Mouse (Mus musculus): Measurements from ENCODE around the gene Pmvk. TPM values are rescaled to one million over a fixed set of nuclear protein-coding genes. Genes with fewer than 3 reads are reported as not detected.

The Pmvk gene
- 66.4 and 67.6 TPM in 2 replicates for polyA plus RNA-seq (2016; fragmentation: Nextera tagmentation; extraction: Ambion mirVana)

- WGBS, result 53% methylated on average over 10 of the region's 10 CpGs
Observed at GRCm38 (mm10) chr3:89454401-89455177, at the start of gene Pmvk. Gene Pmvk (plus strand): TSS chr3:89454541.

GRCm38 (mm10) chr3:89406887-89407286, 47.5 kb upstream of the Pmvk start:
- Histone ChIP-seq H3K27ac (replicated peaks) (no peak overlapping the region), H3K4me3 (no peak overlapping the region), H3K9me3 (no peaks in the 10 kb centered on the region), H3K4me1 (peaks cover 9% of the 10 kb centered on the region), H3K36me3 (replicated peaks) (peaks cover 56% of the 10 kb centered on the region), H3K27me3 (replicated peaks; ENCODE audit: low read depth, poor library complexity, severe bottlenecking) (no peaks in the 10 kb centered on the region)
- WGBS, result 93% methylated on average over 6 of the region's 6 CpGs
- DNase-seq (ENCODE audit: low spot score), result no peak

More at GRCm38 (mm10) chr3:89454401-89455177, at the start of gene Pmvk:
- no peak for DNase-seq (ENCODE audit: low spot score)
- Histone ChIP-seq H3K4me3 (no peak within 1 kb of the TSS), H3K27ac (replicated peaks) (0 out of 2 replicates have a peak within 1 kb of the TSS, but pooled peaks have one; percentile 1), H3K9me3 (no peaks in the 10 kb centered on the region), H3K4me1 (peaks cover 43% of the 10 kb centered on the region), H3K36me3 (replicated peaks) (peaks cover 2% of the 10 kb centered on the region; the same call in 1 of the 2 replicates), H3K27me3 (replicated peaks; ENCODE audit: low read depth, poor library complexity, severe bottlenecking) (no peaks in the 10 kb centered on the region)

GRCm38 (mm10) chr3:89408448-89408847, 45.9 kb upstream of the Pmvk start:
- H3K4me3 ChIP-seq, result no peak overlapping the region
- peaks cover 47% of the 10 kb centered on the region for H3K36me3 ChIP-seq (replicated peaks)

GRCm38 (mm10) chr3:89409701-89410100, 44.6 kb upstream of the Pmvk start:
- H3K36me3 ChIP-seq (replicated peaks), result peaks cover 49% of the 10 kb centered on the region
- no peaks in the 10 kb centered on the region for H3K27me3 ChIP-seq (replicated peaks; ENCODE audit: low read depth, poor library complexity, severe bottlenecking)
- 0 out of 2 replicates have a peak overlapping the region, but pooled peaks have one; percentile 3 for H3K4me3 ChIP-seq
- no peaks in the 10 kb centered on the region for H3K9me3 ChIP-seq
- DNase-seq (ENCODE audit: low spot score), result no peak
- peaks cover 9% of the 10 kb centered on the region for H3K4me1 ChIP-seq
- no peak overlapping the region for H3K27ac ChIP-seq (replicated peaks)
- WGBS, result 95% methylated on average over 3 of the region's 3 CpGs

More at GRCm38 (mm10) chr3:89408448-89408847, 45.9 kb upstream of the Pmvk start:
- H3K27ac ChIP-seq (replicated peaks), result no peak overlapping the region
- no peaks in the 10 kb centered on the region for H3K27me3 ChIP-seq (replicated peaks; ENCODE audit: low read depth, poor library complexity, severe bottlenecking)
- no peak for DNase-seq (ENCODE audit: low spot score)
- H3K4me1 ChIP-seq, result peaks cover 9% of the 10 kb centered on the region
- 63% methylated on average over 16 of the region's 16 CpGs for WGBS
- H3K9me3 ChIP-seq, result no peaks in the 10 kb centered on the region

GRCm38 (mm10) chr3:89410864-89411263, 43.5 kb upstream of the Pmvk start:
- H3K27me3 ChIP-seq (replicated peaks; ENCODE audit: low read depth, poor library complexity, severe bottlenecking), result no peaks in the 10 kb centered on the region
- 80% methylated on average over 10 of the region's 10 CpGs for WGBS
- DNase-seq (ENCODE audit: low spot score), result no peak
- H3K4me3 ChIP-seq, result peak overlapping the region; percentile 62
- peaks cover 53% of the 10 kb centered on the region for H3K36me3 ChIP-seq (replicated peaks)
- peak overlapping the region; percentile 62 for H3K27ac ChIP-seq (replicated peaks)
- no peaks in the 10 kb centered on the region for H3K9me3 ChIP-seq
- H3K4me1 ChIP-seq, result peaks cover 9% of the 10 kb centered on the region

GRCm38 (mm10) chr3:89411490-89412393, 42.6 kb upstream of the Pmvk start, which contains the start of gene Flad1:
Gene Flad1 (minus strand): TSS chr3:89411870.
- Histone ChIP-seq H3K27ac (replicated peaks) (peak within 1 kb of the TSS; percentile 62), H3K4me1 (peaks cover 17% of the 10 kb centered on the region), H3K36me3 (replicated peaks) (peaks cover 61% of the 10 kb centered on the region), H3K9me3 (no peaks in the 10 kb centered on the region), H3K27me3 (replicated peaks; ENCODE audit: low read depth, poor library complexity, severe bottlenecking) (no peaks in the 10 kb centered on the region), H3K4me3 (peak within 1 kb of the TSS; percentile 62)
- 6% methylated on average over 28 of the region's 28 CpGs for WGBS
- peak; percentile 95 for DNase-seq (ENCODE audit: low spot score)

GRCm38 (mm10) chr3:89416158-89416557, 38.2 kb upstream of the Pmvk start:
- no peak for DNase-seq (ENCODE audit: low spot score)
- no peaks in the 10 kb centered on the region for H3K27me3 ChIP-seq (replicated peaks; ENCODE audit: low read depth, poor library complexity, severe bottlenecking)
- H3K4me1 ChIP-seq, result peaks cover 34% of the 10 kb centered on the region
- no peaks in the 10 kb centered on the region for H3K9me3 ChIP-seq
- WGBS, result 96% methylated on average over 8 of the region's 8 CpGs
- peak overlapping the region; percentile 76 for H3K4me3 ChIP-seq
- H3K36me3 ChIP-seq (replicated peaks), result peaks cover 40% of the 10 kb centered on the region
- H3K27ac ChIP-seq (replicated peaks), result no peak overlapping the region

GRCm38 (mm10) chr3:89417131-89417530, 37.2 kb upstream of the Pmvk start:
- Histone ChIP-seq H3K4me3 (peak overlapping the region; percentile 76), H3K27ac (replicated peaks) (peak overlapping the region; percentile 92), H3K4me1 (peaks cover 40% of the 10 kb centered on the region), H3K36me3 (replicated peaks) (peaks cover 40% of the 10 kb centered on the region), H3K9me3 (no peaks in the 10 kb centered on the region), H3K27me3 (replicated peaks; ENCODE audit: low read depth, poor library complexity, severe bottlenecking) (no peaks in the 10 kb centered on the region)
- WGBS, result 36% methylated on average over 2 of the region's 2 CpGs
- DNase-seq (ENCODE audit: low spot score), result no peak

- under 1% methylated on average over 20 of the region's 20 CpGs for WGBS
- DNase-seq (ENCODE audit: low spot score), result no peak
Observed at GRCm38 (mm10) chr3:89417840-89418169, 36.5 kb upstream of the Pmvk start.

GRCm38 (mm10) chr3:89418170-89418860, 36.0 kb upstream of the Pmvk start, which contains the start of the genes Cks1b and Shc1:
Gene Cks1b (minus strand): TSS chr3:89418383.
Gene Shc1 (plus strand): TSS chr3:89418443.
- peak; percentile 97 for DNase-seq (ENCODE audit: low spot score)
- peaks cover 52% of the 10 kb centered on the region for H3K4me1 ChIP-seq
- no peaks in the 10 kb centered on the region for H3K9me3 ChIP-seq
- H3K36me3 ChIP-seq (replicated peaks), result peaks cover 40% of the 10 kb centered on the region
- no peaks in the 10 kb centered on the region for H3K27me3 ChIP-seq (replicated peaks; ENCODE audit: low read depth, poor library complexity, severe bottlenecking)
- peak within 1 kb of the TSS; percentile 92 for H3K27ac ChIP-seq (replicated peaks)
- under 1% methylated on average over 39 of the region's 39 CpGs for WGBS
- peak within 1 kb of the TSS; percentile 76 for H3K4me3 ChIP-seq

More at GRCm38 (mm10) chr3:89417840-89418169, 36.5 kb upstream of the Pmvk start:
- H3K27ac ChIP-seq (replicated peaks), result peak overlapping the region; percentile 92
- H3K9me3 ChIP-seq, result no peaks in the 10 kb centered on the region
- peaks cover 40% of the 10 kb centered on the region for H3K36me3 ChIP-seq (replicated peaks)
- H3K4me1 ChIP-seq, result peaks cover 47% of the 10 kb centered on the region
- H3K4me3 ChIP-seq, result peak overlapping the region; percentile 76
- H3K27me3 ChIP-seq (replicated peaks; ENCODE audit: low read depth, poor library complexity, severe bottlenecking), result no peaks in the 10 kb centered on the region

- Histone ChIP-seq H3K36me3 (replicated peaks) (peaks cover 40% of the 10 kb centered on the region), H3K4me3 (peak overlapping the region; percentile 76), H3K27ac (replicated peaks) (peak overlapping the region; percentile 92), H3K4me1 (peaks cover 56% of the 10 kb centered on the region), H3K27me3 (replicated peaks; ENCODE audit: low read depth, poor library complexity, severe bottlenecking) (no peaks in the 10 kb centered on the region), H3K9me3 (no peaks in the 10 kb centered on the region)
- under 1% methylated on average over 16 of the region's 16 CpGs for WGBS
- DNase-seq (ENCODE audit: low spot score), result peak; percentile 88
Observed at GRCm38 (mm10) chr3:89418861-89419250, 35.5 kb upstream of the Pmvk start.

- DNase-seq (ENCODE audit: low spot score), result peak; percentile 56
- H3K27me3 ChIP-seq (replicated peaks; ENCODE audit: low read depth, poor library complexity, severe bottlenecking), result no peaks in the 10 kb centered on the region
- peak overlapping the region; percentile 76 for H3K4me3 ChIP-seq
- peaks cover 62% of the 10 kb centered on the region for H3K4me1 ChIP-seq
- WGBS, result 2% methylated on average over 9 of the region's 9 CpGs
- peak overlapping the region; percentile 92 for H3K27ac ChIP-seq (replicated peaks)
- H3K36me3 ChIP-seq (replicated peaks), result peaks cover 40% of the 10 kb centered on the region
- no peaks in the 10 kb centered on the region for H3K9me3 ChIP-seq
Observed at GRCm38 (mm10) chr3:89419571-89419970, 34.8 kb upstream of the Pmvk start.
